Mouse (Mus musculus): ENCODE measurements around the gene Esr1.

DNA sequence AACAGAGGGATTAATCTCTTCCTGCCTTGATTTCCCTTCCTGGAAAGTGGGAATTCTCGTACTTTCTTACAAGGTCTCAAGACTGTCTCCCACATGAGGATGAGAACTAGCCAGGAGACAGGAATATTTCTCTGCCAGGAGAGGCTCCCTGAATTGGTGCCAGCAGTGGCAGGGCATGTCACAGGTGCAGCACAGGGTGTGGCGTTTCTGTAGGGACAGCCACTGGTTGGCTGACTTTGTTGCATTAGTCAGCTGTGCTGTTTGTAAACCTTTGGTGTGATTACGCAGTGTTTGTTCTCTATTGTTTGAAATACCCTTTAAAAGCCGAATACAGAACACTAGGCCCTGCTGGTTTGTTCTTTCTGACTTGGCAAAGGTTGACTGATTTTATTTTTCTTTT is 11.8 kb upstream of the Esr1 start:
- TF ChIP-seq CTCF (IDR thresholded peaks at IDR 0.05; ENCODE audit: extremely low read depth, insufficient read length, insufficient replicate concordance, low read depth, low read length) (no peak), POLR2A (IDR thresholded peaks at IDR 0.05; ENCODE audit: low read depth, low read length) (no peak)

Measured in small intestine, adult 2 months (tissue).